Mouse (Mus musculus) telencephalon, adult 2 months (tissue): ENCODE results near the gene Lrrc8b.

Experiments
- DNase-seq: peaks from one replicate; pipeline ENCODE4 v3.0.0-alpha.2; 2011; ENCODE audit warnings: low read depth, low spot score

Lrrc8b gene

DNA sequence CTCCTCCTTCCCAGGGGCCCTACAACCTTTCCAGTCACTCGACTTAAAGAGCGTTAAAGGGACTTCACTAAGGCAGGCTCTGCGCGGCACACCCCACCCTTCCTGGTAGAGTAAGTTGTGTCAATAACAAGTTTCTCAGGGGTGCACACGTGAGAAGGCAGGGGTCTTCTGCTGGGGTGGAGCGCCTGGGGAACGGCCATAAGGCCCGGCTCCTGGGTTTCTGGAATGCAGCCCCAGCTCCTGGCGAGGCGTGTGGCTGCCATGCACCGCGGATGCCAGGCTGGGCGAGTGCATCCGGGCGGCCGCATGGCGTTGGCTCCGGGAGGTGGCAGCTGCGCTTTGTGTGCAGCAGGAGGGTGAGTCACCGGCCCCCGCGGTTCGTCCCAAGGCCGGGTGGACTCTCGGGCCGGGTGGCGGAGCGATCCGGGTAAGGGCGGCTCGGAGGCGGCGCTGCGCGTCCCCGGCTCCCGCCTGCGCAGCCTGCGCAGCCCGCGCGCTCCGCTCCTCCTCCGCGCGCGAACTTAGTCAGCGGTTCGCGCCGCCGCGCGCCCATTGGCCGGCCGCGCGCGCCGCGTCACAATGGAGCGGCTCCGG lies at the start of gene Lrrc8b:
Lrrc8b (plus strand) TSS at position 578 of the 594 bp plus-strand sequence.
- no peak for DNase-seq

DNA sequence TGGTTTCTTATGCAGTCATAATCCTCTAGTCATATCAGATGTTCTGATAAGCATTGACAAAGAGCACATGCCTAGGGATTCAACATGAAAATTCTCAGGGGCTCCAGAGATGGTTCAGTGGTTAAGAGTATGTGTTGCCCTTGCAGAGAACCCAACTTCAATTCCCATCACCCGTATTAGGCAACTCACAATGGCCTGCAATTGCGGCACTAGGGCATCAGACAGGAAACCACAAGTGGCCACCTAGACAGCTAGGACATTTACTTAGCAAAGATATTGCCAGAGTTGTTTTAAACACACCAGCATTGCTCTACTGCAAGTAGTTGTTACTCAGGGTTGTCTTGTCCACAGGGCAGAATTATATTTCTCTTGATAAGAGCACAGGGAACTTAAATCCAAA lies 34.1 kb upstream of the Lrrc8b start:
- DNase-seq = no peak

DNA sequence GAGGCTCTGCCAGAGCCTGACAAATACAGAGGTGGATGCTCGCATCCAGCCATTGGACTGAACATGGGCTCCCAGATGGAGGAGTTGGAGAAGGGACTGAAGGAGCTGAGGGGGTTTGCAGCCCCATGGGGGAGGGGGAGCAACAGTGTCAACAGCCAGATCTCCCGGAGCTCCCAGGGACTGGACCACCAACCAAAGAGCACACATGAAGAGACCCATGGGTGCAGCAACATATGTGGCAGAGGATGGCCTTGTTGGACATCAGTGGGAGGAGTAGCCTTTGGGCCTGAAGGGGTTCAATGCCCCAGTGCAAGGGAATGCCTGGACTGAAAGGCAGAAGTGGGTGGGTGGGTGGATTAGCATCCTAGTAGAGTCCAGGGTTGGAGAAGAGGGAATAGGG lies 25.2 kb upstream of the Lrrc8b start:
- DNase-seq = no peak

DNA sequence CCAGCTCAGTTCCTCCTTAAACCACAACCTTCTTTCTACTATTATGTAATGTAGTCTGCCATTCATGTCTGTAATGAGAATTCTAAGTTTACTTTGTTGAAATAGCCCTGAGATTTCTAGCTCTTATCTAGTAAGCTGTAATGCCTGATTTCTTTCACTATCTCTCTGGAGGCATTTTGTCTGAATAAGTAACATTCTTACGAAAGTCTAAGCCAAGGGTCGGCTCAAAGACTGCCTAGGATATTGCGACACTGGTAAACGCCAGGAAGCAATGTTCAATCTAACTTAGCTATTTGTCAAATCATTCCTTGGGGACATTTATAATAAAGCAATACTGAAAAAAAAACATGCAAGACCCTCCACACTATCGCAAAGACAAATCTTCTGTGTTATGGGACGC lies 21.8 kb upstream of the Lrrc8b start:
- DNase-seq = no peak

DNA sequence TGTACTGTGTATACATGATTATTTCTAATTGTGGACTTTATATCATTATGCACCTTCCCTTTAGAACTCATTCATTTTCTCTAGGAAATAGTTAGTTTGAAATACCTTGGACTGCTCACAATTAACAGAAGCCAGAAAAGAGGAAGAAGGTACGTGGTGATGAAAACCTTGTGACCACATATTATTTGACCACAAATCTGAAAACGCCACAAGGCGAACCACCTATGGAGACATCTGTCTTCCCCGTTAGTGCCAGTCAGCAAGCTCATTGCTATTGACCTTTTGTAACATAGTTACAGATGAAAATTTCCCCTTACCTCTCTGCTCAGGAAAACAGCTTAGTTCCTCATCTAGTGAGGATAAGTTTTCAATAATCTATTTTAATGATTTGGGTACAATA lies 20.4 kb upstream of the Lrrc8b start:
- no peak for DNase-seq

DNA sequence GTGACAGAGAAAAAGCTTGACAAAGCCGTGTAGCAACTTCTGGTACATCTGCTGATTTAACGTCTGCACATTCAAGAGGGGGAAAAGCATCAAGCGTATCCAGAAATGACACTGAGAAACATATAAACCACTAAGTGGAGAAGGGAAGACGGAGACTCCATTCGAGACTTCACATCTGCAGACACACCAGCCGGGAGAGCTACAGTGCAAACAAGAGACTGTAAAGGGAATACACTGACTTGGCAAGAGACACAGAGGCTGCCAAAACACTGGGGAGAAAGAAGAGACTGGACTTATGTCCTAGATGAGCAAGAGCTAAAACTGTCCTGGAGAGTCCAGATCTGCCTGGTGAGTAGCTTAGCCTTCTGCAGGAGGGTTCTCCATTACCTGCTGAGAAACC lies 16.6 kb upstream of the Lrrc8b start:
- DNase-seq = no peak

DNA sequence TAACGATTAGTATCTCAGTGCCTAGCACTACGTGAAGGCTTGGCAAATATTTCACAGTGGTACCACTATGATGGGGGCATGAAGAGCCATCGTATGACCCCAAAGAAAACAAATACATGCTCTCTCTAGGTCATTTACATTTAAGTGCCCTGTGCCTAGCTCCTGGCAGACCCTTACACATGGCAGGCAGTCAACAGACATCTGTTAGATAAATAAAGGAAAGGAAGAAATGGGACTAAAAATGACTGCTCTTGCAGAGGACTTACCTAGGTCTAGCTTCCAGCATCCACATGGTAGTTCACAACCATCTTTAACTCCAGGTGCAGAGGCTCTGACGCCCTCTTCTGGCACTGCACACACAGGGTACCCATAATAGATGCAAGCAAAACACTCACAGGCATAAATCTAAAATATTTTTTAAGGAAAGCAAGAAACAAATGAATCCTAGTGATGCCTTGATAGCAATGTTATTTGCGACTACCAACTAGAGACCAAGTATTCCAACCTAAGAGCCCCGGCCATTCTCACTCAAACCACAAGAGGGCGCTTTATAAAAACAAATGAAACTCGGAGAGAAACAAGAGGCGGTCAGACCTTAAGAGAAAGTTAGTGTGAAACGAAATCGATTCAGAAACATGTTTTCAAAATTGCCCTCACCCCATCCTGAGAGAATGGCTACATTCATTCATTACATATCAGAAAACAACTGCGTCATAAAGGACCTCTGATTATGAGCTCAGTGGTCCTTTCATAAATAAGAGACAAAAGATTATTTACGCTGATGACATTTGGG lies 15.7 kb upstream of the Lrrc8b start:
- no peak for DNase-seq

DNA sequence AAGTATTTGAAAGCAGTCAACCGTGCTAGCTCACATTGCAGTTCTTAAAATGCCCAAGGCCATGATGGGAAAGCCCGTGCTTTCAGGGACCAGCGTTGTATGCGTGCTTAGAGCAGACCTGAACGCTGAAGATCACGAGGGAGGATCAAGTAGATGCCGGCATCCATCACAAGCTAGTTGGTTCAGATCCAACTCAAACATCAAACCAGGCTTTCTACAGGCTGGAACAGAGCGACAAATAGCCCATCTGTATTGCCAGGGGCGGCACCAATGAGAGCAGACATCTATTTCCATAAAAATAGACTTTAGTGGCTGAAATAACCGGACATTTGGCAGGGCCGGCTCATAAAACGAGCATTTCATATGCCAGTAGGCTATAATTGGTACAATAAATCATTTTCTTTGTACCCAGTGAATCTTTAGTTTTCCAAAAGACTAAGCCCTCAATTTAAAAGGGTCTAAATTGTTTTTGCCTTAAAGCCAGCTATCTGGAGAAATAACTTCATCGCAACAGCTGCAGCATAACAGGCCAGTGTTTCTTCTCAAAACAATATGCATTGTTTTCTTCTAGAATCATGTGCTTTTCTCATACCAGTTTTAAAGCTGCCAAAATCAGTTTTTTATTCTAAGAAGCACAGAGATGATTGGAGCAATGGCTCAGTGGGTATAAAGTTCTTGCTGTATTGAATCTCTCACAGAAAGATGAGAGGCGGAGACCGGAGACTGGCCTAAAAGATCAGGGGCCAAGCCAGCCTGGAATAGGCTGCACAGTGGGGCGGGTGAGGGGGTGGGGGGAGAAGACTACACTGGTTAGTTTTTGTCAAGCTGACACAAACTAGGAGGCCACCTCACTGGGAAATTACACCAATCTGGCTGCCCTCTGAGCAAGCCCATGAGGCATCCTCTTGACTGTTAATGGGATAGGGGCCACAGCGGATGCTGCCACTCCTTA lies 14.9 kb upstream of the Lrrc8b start:
- DNase-seq = peak; percentile 77

DNA sequence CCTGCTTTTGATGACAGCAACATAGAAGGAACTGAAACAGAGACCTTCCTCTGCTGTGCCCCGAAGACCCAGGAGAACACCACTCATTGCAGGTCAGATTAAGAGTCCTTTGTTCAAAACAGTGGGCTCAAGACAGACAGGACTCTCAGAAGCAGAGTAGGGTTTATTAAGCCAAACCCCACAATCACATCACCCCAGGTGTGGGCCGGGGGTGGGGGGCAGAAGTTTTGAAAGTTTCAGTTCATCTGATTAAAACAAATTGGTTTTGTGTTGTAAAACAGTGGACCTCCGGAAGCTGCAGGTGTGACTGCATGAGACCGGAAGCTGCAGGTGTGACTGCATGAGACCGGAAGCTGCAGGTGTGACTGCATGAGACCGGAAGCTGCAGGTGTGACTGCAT lies 14.0 kb upstream of the Lrrc8b start:
- DNase-seq = no peak

DNA sequence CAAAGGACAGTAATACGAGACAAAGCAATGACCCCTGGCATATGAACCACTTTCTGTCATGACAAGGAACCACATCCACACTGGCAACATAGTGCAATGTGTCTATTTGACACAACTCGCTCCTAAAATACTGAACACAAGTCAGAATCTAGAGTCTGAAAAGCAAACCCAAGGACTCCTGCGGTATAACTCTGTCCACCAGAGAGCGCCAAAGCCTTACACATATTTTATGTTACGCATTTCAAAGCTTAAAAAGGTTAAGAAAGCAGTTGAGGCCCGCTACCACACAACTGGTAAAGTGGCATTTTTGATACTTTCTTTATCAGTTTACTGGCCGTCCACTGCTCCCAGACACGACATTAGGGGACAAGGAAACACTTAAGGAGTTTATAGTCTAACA lies 10.6 kb upstream of the Lrrc8b start:
- DNase-seq = peak; percentile 55

DNA sequence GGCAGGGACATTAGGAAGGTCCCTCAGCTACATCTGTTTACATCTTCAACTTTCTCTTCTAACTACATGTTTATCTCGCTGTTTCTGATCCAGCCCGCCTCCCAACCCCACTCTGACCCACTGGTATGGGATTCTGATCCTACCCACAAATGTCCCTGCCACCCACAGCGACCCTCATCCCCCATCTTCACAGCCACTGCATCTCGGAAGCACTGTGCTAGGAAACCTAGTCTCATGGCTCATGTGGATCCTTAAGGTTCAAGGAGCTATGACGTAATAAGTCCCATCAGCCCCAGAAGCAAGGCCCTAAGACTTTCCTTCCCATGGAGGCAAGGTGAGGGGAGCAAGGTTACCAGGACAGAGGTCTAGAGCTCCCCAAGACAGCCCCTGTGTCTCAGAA lies 7.9 kb upstream of the Lrrc8b start:
- no peak for DNase-seq

DNA sequence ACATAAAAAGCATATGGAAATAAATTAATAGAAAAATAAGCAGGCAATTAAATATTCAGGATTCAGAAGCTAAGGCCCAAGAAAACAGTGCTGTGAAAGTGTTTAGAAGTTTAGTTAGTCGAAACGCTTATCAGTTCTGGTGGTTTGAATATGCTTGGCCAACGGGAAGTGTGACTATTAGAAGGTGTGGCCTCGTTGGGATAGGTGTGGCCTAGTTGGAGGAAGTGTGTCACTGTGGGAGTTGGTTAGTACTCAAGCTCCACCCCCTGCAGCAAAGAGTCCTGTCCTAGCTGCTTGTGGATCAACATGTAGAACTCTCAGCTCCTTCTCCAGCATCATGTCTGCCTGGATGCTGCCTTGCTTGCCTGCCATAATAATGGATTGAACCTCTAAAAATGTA lies 6.5 kb upstream of the Lrrc8b start:
- no peak for DNase-seq

DNA sequence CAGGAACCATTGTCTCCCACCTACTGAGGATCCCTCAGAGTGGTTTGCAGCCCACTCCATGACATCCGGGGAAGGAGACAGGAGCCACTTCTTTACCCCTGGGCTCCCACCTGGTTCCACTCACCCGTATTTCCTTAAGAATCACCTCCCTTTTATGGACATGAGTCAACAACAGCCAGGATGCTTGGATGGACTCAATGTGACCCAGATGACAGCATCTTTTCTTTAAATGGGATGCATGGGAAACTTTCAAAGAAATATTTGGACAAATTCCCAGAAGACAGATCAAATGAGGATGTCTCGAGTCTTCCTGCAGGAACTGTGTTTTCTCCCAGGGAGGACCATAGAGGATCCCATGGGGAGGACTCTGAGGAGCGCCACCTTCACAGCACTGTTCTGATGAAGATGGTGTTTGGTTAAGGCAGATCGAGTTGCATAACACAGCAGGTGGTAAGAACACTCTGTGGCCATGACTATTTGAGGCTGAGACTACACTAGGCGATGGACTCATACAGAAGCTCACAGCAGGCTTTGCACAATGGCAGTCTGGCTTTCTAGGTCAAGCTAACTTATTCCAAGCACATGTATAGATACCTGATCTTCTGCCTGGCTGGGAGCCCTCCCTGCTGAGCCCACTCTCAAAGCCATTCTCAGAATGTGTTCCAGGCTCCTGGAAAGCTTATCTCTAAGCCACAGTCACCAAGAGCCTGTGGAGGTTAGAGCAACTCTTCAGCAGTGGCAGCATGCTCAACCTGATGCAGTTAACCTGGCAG lies 4.9 kb upstream of the Lrrc8b start:
- no peak for DNase-seq

DNA sequence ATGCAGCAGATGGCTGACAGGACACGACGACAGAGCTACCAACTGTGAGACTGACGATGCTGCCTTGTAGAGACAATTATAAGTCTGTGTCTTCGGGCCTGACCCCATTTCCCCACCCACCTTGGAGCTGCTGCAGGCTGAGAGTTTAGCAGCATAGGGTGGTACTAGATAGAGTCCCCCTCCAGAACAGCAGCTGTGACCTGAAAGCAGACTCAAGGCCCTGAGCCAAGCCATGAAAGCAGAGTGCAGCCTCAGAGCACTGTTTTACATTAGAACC lies 4.3 kb upstream of the Lrrc8b start:
- DNase-seq = no peak

DNA sequence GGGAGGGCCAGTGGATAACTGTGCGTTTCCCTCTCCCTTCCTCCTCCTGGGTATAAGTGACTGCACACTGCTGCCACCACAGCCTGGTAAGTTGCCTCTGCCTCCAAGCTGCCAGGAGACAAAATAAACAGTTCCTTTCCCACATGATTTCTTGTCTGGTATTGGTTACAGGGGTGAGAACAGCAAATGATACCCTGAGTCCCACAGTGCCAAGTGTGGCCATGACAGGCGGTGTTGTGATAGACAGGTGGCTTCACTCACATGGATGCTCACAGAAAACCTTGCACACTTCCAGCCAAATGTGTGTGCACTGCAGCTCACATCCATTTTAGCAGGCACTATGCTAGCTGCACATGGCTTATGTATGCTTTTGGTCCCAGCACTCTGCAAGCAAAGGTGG lies 3.8 kb upstream of the Lrrc8b start:
- no peak for DNase-seq

DNA sequence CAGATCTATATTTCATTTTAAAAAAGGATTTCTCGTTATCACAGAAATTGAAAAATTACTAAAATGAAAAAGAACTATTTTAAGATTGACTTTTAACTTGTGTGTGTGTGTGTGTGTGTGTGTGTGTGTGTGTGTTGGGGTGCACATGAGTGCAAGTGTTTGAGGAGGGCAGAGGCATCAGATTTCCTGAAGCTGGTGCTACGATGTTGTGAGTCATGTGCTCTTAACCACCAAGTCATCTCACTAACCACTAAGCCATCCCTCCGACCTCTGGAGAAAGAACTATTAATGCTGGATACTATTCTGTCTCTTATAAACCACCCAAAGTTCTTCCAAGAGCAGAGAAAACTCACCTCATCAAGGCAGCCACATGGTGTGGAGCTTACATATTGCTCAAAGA lies 2.9 kb upstream of the Lrrc8b start:
- DNase-seq = no peak

DNA sequence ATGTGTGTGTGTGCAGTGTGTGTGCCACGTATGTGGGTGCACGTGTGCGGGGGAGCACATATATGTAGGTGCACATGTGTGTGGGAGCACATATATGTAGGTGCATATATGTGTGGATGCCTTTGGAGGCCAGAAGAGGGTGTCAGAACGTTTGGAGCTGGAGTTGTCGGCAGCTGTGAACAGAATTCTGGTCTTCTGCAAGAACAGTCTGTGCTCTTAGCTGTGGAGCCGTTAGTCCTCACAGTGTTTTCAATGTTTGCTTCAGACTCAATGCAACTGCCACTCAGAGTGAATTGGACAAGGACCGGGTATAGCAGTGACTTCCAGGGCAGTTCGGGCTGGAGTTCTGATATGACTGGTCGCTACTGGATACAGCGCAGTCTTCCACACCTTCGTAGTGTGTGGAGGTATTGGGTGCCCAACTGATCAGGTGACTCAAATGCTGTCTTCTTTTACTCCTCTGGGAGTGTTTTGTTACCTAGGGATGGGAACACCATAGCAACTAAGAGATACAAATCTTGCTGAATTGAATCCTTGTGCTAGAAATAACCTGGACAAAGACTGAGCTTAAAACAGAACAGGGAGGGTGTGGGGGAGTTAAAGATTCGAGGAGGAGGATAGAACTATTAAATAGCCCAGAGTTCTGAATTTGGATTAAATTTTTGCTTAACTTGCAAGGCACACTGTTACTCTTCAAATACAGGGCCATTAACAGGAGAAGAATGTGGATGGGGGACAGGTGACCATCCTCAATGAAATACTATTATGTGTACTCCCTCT lies 1.0 kb upstream of the Lrrc8b start:
- DNase-seq = no peak

DNA sequence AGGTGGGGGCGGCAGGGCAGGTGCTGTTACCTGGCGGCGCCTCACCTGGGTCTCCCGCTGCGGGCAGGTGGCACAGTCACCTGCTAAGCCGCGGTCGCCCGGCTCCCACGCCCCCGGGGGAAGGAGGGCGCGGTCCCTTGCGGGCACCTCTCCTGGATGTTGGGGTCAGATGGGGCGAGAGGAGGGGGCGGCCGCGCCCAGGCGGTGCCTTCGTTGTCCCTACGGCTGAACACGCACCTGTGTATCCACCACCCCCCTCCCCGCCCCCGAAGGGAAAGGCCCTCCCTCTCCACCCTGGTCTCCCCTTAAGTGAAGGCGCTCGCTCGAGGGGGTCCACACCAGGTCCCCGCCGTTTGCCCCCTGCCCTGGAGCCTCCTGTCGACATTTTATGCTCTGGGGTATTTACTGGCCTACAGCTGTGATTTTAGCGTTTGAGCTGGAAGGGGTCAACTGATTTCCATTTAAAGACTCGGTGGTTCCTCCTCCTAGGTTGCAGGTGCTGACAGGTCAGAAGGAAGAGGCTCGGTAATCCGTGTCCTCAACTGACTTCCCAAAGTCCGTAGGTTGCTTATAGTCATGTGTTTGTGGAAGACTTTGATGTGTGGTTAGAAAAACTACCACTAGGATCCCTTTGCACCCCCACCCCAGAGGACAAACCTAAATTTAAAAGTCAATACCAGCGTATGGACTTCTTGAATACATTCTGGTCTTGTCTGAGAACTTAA lies 538 bp downstream of the Lrrc8b start:
- no peak for DNase-seq

DNA sequence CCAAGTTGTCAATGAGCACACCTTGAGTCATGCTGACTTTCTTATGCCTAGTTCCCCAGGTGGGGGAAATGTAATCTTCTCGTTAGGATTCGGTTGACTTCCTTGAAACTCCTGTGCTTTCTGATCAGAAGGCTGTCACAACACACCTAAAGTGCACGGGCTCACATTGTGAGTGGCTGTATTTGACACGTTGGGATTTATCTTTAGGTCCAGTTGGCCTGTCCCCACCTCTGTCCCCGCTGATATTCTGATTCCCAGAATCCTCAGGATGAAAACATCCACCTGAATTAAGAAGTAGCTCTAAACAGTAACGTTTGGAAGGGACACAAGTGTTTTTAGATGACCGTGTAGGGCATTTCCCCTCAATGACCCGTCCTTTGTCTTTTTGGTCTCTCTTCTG lies 1.6 kb downstream of the Lrrc8b start:
- DNase-seq = no peak

DNA sequence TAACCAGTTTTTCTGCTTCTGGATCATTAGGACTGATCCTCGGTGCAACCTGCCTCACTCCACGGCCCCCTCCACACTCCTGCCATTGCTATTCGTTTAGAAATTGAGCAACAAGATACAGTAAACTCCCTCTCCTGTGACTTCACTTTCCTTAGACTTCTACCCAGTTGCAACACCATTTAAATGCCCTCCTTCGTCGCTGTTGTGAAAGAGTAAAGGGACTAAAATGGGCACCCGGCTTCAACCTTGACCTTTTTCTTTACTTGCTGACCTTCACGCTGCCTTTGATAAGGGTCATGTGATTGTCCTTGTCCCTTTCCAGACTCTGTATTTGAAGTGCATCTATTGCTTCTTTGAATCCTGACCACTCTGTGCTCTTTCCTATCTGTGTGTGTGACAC lies 2.8 kb downstream of the Lrrc8b start:
- no peak for DNase-seq

DNA sequence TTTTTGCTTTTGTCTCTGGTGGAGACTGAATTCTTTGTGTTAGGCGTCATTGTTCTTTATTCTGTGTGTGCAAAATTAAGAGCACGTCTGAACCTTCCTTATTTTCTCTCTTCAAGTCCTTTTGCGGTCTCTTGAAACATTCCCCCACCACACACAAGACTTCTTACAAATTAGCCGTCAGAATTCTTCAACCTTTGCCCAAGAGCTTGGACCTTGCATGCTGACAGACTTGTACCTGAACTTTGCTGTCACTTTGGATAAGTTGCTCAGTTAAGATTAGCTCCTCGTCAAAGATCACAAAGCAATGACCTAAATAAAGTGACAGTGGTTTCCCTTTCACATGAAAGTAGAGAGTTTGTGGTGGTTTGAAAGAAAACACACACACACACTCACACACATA lies 3.3 kb downstream of the Lrrc8b start:
- no peak for DNase-seq
